35 mouse cellular contexts compared by ENCODE assay signal in the genomic region with DNA sequence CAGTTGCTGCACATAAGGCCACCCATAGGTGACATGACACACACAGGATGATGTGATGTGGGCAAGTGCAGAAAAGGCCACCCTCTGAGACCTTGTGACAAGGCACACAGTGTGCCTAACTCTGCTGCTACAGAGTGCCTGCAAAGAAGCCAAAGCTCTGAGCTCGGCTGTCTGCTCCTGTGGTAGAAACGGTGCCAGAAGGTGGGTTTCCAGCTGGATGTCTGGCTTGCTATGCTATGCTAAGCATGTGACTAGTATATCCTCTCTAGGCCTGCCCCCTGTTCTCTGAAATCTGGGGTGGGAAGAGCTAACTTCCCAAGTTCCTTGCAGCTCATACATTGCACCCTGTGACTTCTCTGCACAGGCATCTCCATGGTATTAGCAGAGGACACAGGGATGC. TPM values are rescaled to one million over a fixed set of nuclear protein-coding genes. Genes with fewer than 3 reads are reported as not detected.
"Had no signal": no experiment of that assay in that cellular context is flagged by ENCODE, and none has a peak within 500 bp of the region (broad histone marks: within the 10 kb centered on the region; RNA-seq: fewer than 3 reads in every experiment).

No protein-coding gene starts in this region.

- DNase-seq: heart, postnatal 10 days; heart, postnatal 14 days; heart, postnatal 36 days; heart, postnatal 4 days; kidney, adult 11 months; kidney, adult 18-20 months; kidney, adult 2 months; kidney, adult 8-10 months; kidney, adult 9 months; kidney, postnatal 10 days; kidney, postnatal 14 days; kidney, postnatal 25 days; kidney, postnatal 36 days; kidney, postnatal 4 days; layer of hippocampus, adult 9-11 months; layer of hippocampus, postnatal 36 days had no signal

- H3K9me3 ChIP-seq: heart, embryonic 10.5 days; heart, embryonic 12.5 days; heart, embryonic 13.5 days; heart, embryonic 15.5 days; hindbrain, embryonic 10.5 days; hindbrain, embryonic 13.5 days; hindbrain, embryonic 15.5 days; intestine, embryonic 15.5 days had no signal

- H3K4me2 ChIP-seq: heart, embryonic 12.5 days; heart, embryonic 13.5 days; heart, embryonic 15.5 days; hindbrain, embryonic 12.5 days; hindbrain, embryonic 13.5 days; hindbrain, embryonic 14.5 days; hindbrain, embryonic 15.5 days; intestine, embryonic 15.5 days; kidney, embryonic 15.5 days had no signal

- ATAC-seq: hindbrain, embryonic 16.5 days; hindbrain, postnatal 0 days; inflammation-experienced regulatory T-cells, adult 6 months; intestine, embryonic 15.5 days; intestine, embryonic 16.5 days; intestine, postnatal 0 days had no signal

- H3K36me3 ChIP-seq: heart, embryonic 10.5 days; heart, embryonic 12.5 days; heart, embryonic 13.5 days; heart, embryonic 15.5 days; hindbrain, embryonic 10.5 days; hindbrain, embryonic 12.5 days; hindbrain, embryonic 13.5 days; hindbrain, embryonic 15.5 days; intestine, embryonic 15.5 days; kidney, embryonic 15.5 days had no signal

- H3K27me3 ChIP-seq: heart, embryonic 12.5 days; heart, embryonic 13.5 days; hindbrain, embryonic 12.5 days; hindbrain, embryonic 13.5 days; hindbrain, embryonic 15.5 days; intestine, embryonic 15.5 days; kidney, embryonic 15.5 days had no signal

- H3K9ac ChIP-seq: heart, embryonic 12.5 days; heart, embryonic 13.5 days; heart, embryonic 15.5 days; hindbrain, embryonic 12.5 days; hindbrain, embryonic 13.5 days; hindbrain, embryonic 14.5 days; hindbrain, embryonic 15.5 days; intestine, embryonic 15.5 days; kidney, embryonic 15.5 days had no signal

- H3K4me3 ChIP-seq: heart, embryonic 10.5 days; heart, embryonic 12.5 days; heart, embryonic 13.5 days; heart, embryonic 15.5 days; hindbrain, embryonic 10.5 days; hindbrain, embryonic 12.5 days; hindbrain, embryonic 13.5 days; hindbrain, embryonic 15.5 days; intestine, embryonic 15.5 days; kidney, embryonic 15.5 days; layer of hippocampus, adult 2 months; left cerebral cortex, adult 2 months had no signal

- H3K4me1 ChIP-seq: heart, embryonic 10.5 days; heart, embryonic 12.5 days; heart, embryonic 13.5 days; heart, embryonic 15.5 days; hindbrain, embryonic 10.5 days; hindbrain, embryonic 12.5 days; hindbrain, embryonic 13.5 days; hindbrain, embryonic 15.5 days; intestine, embryonic 15.5 days; kidney, embryonic 15.5 days had no signal

- H3K27ac ChIP-seq: heart, embryonic 10.5 days; heart, embryonic 13.5 days; heart, embryonic 15.5 days; hindbrain, embryonic 10.5 days; hindbrain, embryonic 12.5 days; hindbrain, embryonic 13.5 days; hindbrain, embryonic 14.5 days; hindbrain, embryonic 15.5 days; hindbrain, postnatal 0 days; intestine, embryonic 15.5 days; kidney, embryonic 15.5 days; kidney, postnatal 0 days; layer of hippocampus, adult 2 months; left cerebral cortex, adult 2 months had no signal

RNA-seq across cellular contexts. Expression of a gene that starts 55.4 kb away (rescaled TPM):
- polyA plus RNA-seq: inflammation-experienced regulatory T-cells, adult 6 months had no signal
